Mouse (Mus musculus): ENCODE data around the gene Pafah1b2.

DNA sequence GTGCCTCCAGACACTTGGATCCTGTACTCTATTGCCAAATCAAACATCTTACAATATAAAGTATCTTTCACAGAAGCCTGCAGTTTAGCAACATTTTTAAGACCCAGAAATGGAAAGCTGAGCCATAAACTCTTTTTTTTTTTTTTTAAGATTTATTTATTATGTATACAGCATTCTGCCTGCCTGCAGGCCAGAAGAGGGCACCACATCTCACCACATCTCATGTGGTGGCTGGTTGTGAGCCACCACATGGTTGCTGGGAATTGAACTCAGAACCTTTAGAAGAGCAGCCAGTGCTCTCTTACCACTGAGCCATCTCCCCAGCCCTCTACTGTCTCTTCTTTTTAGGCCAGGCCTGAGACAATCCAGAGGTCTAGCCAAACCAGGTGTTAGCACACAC, 31.2 kb downstream of the Pafah1b2 start:
- TF ChIP-seq POLR2A (IDR thresholded peaks at IDR 0.05; ENCODE audit: borderline replicate concordance, extremely low read depth, insufficient read depth, insufficient read length, poor library complexity, severe bottlenecking): no peak
- no peak for TF ChIP-seq CTCF (IDR thresholded peaks at IDR 0.05; ENCODE audit: borderline replicate concordance, extremely low read depth, insufficient read depth, insufficient read length)
